Mouse (Mus musculus): ENCODE results near the gene Opa1. TPM values are rescaled to one million over a fixed set of nuclear protein-coding genes. Genes with fewer than 3 reads are reported as not detected.

Opa1 gene
- polyA plus RNA-seq, 1 experiment from 2014 or later, result 39.3 TPM

DNA sequence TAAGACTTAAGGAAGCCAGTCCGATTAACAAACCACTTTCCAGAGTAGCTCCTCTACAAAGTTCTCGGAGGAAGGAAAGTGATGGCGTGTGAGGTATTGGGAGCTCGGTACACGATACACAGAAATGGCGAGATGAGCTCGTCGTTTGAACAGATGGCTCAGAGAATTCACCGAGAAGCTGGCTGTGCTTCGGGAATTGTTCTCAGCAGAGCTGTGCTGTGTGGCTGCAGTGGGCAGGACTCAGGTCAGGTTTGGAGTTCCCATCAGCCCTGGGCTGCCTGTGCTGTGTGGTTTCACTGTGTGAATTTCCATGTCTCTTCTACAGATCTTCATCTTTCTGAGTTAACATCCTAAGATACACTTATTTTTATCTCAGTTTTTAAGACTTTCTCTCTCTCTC lies 77.8 kb downstream of the Opa1 start:
- Histone ChIP-seq H3K27me3 (replicated peaks) (peaks cover 50% of the 10 kb centered on the region), H3K27ac (replicated peaks) (no peak overlapping the region), H3K4me2 (no peak overlapping the region), H3K9me3 (replicated peaks) (no peaks in the 10 kb centered on the region), H3K36me3 (peaks cover 5% of the 10 kb centered on the region; the same call in 1 of the 2 replicates), H3K9ac (replicated peaks) (no peak overlapping the region), H3K4me3 (replicated peaks) (no peak overlapping the region), H3K4me1 (peaks cover 21% of the 10 kb centered on the region)
- WGBS, result 33% methylated on average over 10 of the region's 10 CpGs
- ATAC-seq (ENCODE audit: low FRiP score), result no peak

DNA sequence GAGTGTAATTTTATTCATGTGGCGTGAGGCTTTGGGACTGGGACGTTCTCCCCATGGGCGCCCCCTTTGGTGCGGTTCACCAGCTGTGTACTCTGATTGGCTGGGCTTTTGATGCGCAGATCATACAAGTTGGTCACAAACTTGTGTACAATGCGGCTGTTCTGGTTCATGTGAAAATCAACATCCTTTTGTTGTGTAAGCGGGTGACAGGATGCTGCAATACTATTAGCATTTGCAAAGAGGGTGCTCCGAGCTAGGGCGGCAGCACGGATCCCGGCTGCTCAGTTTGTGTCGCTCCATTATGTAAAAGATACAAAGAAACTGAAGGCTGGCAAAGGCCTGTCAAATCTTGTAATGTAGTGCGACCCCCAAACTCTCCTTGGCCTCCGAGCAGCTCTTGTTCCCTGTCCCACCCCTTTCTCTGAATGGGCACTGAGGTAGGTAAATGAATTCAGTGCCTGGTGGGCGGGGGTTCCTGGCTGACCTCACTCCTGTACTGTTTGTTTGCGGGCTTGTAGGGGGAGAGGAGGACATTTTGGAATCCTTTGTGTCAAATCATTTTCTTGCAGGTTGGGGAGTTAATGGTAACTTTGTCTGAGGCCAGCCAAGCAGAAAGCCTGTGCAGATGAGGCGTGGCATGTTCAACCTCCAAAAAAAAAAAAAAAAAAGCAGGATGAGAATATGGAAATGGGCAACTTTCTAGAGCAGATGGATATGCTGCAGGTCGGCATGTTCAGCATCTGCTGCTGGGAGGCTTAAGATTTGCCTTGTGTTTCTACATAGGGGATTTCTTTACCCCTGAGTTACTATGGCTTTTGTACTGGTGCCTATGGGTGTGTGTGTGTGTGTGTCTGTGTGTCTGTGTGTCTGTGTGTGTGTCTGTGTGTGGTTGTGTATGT lies 78.8 kb downstream of the Opa1 start:
- peak; percentile 60 for ATAC-seq (ENCODE audit: low FRiP score)
- no peak overlapping the region for H3K9ac ChIP-seq (replicated peaks)
- no peaks in the 10 kb centered on the region for H3K9me3 ChIP-seq (replicated peaks)
- H3K4me3 ChIP-seq (replicated peaks), result peak overlapping the region; percentile 10
- 4% methylated on average over 18 of the region's 18 CpGs for WGBS
- no peak overlapping the region for H3K27ac ChIP-seq (replicated peaks)
- peaks cover 21% of the 10 kb centered on the region for H3K4me1 ChIP-seq
- H3K36me3 ChIP-seq, result no peaks in the 10 kb centered on the region
- H3K4me2 ChIP-seq, result peak overlapping the region; percentile 47
- H3K27me3 ChIP-seq (replicated peaks), result peaks cover 59% of the 10 kb centered on the region

DNA sequence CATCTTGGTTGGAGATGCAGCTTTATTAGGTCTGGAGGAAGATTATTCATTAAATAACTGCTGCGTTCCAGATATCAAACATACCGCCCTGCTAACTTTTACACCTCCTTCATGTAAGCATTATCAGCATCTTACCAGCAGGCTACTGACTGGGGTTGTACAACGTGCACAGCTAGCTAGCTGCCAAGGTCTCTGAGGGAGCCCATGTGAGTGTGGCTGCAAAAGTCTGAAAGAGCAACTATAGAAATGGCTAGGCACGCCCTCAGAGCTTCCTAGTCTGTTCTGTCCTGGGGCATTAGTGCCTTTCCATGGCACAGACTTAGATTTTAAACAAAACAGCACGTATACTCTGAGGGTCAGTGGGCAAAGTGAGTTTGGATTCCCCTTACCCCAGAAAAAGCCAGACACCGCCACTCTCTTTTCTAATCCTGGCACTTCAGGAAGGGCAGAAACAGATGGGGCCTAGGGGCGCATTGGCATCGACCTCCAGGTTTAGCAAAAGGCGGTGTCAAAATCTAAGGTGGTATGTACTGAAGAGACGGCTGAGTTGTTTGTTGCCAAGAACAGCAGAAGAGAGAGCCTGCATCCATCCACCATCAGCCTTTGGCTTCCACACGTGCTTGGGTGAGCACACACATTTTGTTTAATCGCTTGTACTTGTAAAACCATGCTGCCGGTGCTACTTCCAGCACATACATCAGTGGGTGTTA lies 80.1 kb downstream of the Opa1 start:
- Histone ChIP-seq H3K9ac (replicated peaks) (no peak overlapping the region), H3K4me3 (replicated peaks) (no peak overlapping the region), H3K36me3 (no peaks in the 10 kb centered on the region), H3K9me3 (replicated peaks) (no peaks in the 10 kb centered on the region), H3K4me1 (peaks cover 21% of the 10 kb centered on the region), H3K27me3 (replicated peaks) (peaks cover 66% of the 10 kb centered on the region), H3K4me2 (no peak overlapping the region), H3K27ac (replicated peaks) (no peak overlapping the region)
- WGBS, result 78% methylated on average over 13 of the region's 13 CpGs
- ATAC-seq (ENCODE audit: low FRiP score), result no peak

- 87% methylated on average over 6 of the region's 6 CpGs for WGBS
- Histone ChIP-seq H3K4me1 (peaks cover 15% of the 10 kb centered on the region), H3K27me3 (replicated peaks) (peaks cover 70% of the 10 kb centered on the region), H3K4me2 (no peak overlapping the region), H3K4me3 (replicated peaks) (no peak overlapping the region), H3K9ac (replicated peaks) (no peak overlapping the region), H3K27ac (replicated peaks) (no peak overlapping the region), H3K9me3 (replicated peaks) (no peaks in the 10 kb centered on the region), H3K36me3 (no peaks in the 10 kb centered on the region)
- no peak for ATAC-seq (ENCODE audit: low FRiP score)
Measured at GRCm38 (mm10) chr16:29663042-29663758, 84.1 kb downstream of the Opa1 start.

DNA sequence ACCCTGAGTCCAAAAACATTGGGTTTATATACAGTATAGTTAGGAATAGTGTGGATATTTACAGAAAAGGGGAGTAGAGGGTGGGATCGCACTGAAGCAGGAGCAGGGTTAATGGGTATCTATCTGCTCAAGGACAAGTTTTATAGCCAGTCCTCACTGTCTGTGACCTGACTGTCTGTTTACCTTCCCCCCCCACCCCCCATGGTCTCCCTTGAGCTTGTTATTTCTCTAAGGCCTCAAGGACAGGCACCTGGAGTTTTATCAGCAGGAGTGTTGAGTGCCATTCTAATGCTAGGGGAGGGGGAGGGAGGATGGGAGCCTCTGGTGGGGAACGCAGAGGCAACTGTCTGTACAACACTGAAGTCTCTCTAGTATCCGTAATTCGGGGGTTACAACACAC lies 85.3 kb downstream of the Opa1 start:
- Histone ChIP-seq H3K4me2 (no peak overlapping the region), H3K4me1 (peaks cover 7% of the 10 kb centered on the region; the same call in 1 of the 2 replicates), H3K9me3 (replicated peaks) (no peaks in the 10 kb centered on the region), H3K4me3 (replicated peaks) (no peak overlapping the region), H3K36me3 (no peaks in the 10 kb centered on the region), H3K27ac (replicated peaks) (no peak overlapping the region), H3K9ac (replicated peaks) (no peak overlapping the region), H3K27me3 (replicated peaks) (peaks cover 65% of the 10 kb centered on the region)
- 45% methylated on average over 4 of the region's 4 CpGs for WGBS
- no peak for ATAC-seq (ENCODE audit: low FRiP score)

DNA sequence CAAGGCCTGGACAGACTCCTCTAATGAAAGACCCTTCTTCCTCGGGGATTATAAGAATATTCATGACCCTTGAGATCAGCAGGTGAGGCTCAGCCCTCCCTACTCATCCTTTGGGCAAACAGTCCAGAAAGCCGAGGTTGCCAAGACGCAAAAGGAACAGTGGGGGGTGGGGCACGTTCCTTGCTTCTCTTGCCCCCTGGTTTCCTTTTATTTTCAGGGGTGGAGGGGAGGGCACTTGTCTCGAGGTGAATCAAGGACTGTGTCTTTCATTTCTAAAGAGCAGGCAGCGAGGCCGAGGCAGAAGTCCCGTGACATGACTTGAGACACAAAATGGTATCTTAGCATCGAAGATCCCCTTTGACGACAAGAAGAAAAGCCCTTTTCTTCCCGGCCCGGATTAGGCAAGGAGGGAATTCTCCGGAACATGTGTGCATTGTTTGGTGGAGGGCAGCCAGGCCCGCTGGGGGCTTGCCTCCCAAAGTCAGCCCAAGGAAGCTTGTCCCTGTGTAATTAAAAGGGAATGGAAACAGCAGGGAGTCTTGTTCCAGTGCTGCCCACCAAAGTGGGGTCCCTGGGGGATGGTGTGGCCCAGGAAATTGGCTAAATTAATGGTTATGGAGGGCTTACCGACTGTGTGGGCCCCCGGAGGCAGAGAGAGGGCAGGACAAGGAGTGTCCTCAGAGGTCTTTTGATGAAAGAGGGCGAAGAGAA lies 88.0 kb downstream of the Opa1 start:
- Histone ChIP-seq H3K4me3 (replicated peaks) (no peak overlapping the region), H3K9me3 (replicated peaks) (no peaks in the 10 kb centered on the region), H3K4me2 (0 out of 2 replicates have a peak overlapping the region, but pooled peaks have one; percentile 1), H3K27me3 (replicated peaks) (peaks cover 51% of the 10 kb centered on the region), H3K36me3 (no peaks in the 10 kb centered on the region), H3K27ac (replicated peaks) (no peak overlapping the region), H3K9ac (replicated peaks) (no peak overlapping the region), H3K4me1 (peaks cover 7% of the 10 kb centered on the region; the same call in 1 of the 2 replicates)
- 12% methylated on average over 17 of the region's 17 CpGs for WGBS
- no peak for ATAC-seq (ENCODE audit: low FRiP score)

GRCm38 (mm10) chr16:29667702-29668061 lies 88.5 kb downstream of the Opa1 start:
- H3K4me1 ChIP-seq, result peaks cover 7% of the 10 kb centered on the region; the same call in 1 of the 2 replicates
- WGBS, result 11% methylated on average over 5 of the region's 5 CpGs
- no peak overlapping the region for H3K27ac ChIP-seq (replicated peaks)
- no peaks in the 10 kb centered on the region for H3K36me3 ChIP-seq
- no peak overlapping the region for H3K9ac ChIP-seq (replicated peaks)
- no peak for ATAC-seq (ENCODE audit: low FRiP score)
- peaks cover 46% of the 10 kb centered on the region for H3K27me3 ChIP-seq (replicated peaks)
- no peak overlapping the region for H3K4me3 ChIP-seq (replicated peaks)
- no peaks in the 10 kb centered on the region for H3K9me3 ChIP-seq (replicated peaks)
- no peak overlapping the region for H3K4me2 ChIP-seq

GRCm38 (mm10) chr16:29668451-29668850 lies 89.3 kb downstream of the Opa1 start:
- Histone ChIP-seq H3K36me3 (no peaks in the 10 kb centered on the region), H3K4me3 (replicated peaks) (no peak overlapping the region), H3K27me3 (replicated peaks) (peaks cover 38% of the 10 kb centered on the region), H3K9me3 (replicated peaks) (no peaks in the 10 kb centered on the region), H3K9ac (replicated peaks) (no peak overlapping the region), H3K27ac (replicated peaks) (no peak overlapping the region), H3K4me2 (no peak overlapping the region), H3K4me1 (peaks cover 7% of the 10 kb centered on the region; the same call in 1 of the 2 replicates)
- ATAC-seq (ENCODE audit: low FRiP score), result no peak
- WGBS, result 70% methylated on average over 12 of the region's 12 CpGs

DNA sequence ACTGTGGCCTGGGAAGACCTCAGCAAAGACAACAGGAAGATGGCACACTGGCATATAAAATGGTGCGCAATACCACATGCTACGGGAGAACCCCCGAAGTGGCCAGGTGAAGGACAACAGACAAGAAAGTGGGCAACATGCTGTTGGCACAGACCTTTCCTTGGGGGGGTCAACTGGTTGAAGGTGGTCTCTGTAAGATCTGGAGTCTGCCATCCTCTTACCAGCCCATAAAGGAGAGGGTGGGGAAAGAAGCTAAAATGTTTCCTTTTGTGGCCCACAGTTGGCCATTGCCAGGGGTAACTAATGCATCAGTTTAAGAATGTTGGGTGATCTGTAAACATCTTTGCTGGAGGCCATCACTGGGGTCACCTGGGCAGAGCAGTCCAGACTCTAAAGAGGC lies 91.7 kb downstream of the Opa1 start:
- Histone ChIP-seq H3K27me3 (replicated peaks) (peaks cover 22% of the 10 kb centered on the region), H3K9me3 (replicated peaks) (no peaks in the 10 kb centered on the region)
- no peak for ATAC-seq (ENCODE audit: low FRiP score)

GRCm38 (mm10) chr16:29673230-29673629 lies 94.1 kb downstream of the Opa1 start:
- no peaks in the 10 kb centered on the region for H3K4me1 ChIP-seq
- no peak overlapping the region for H3K27ac ChIP-seq (replicated peaks)
- H3K9me3 ChIP-seq (replicated peaks), result no peaks in the 10 kb centered on the region
- ATAC-seq (ENCODE audit: low FRiP score), result no peak
- no peaks in the 10 kb centered on the region for H3K36me3 ChIP-seq
- no peak overlapping the region for H3K9ac ChIP-seq (replicated peaks)
- no peak overlapping the region for H3K4me2 ChIP-seq
- peaks cover 17% of the 10 kb centered on the region for H3K27me3 ChIP-seq (replicated peaks)
- no peak overlapping the region for H3K4me3 ChIP-seq (replicated peaks)
- WGBS, result 97% methylated on average over 3 of the region's 3 CpGs

More for the DNA sequence above, 91.7 kb downstream of the Opa1 start:
- H3K4me2 ChIP-seq, result no peak overlapping the region
- H3K4me1 ChIP-seq, result peaks cover 7% of the 10 kb centered on the region; the same call in 1 of the 2 replicates
- H3K9ac ChIP-seq (replicated peaks), result no peak overlapping the region
- WGBS, result 99% methylated on average over 3 of the region's 3 CpGs
- no peaks in the 10 kb centered on the region for H3K36me3 ChIP-seq
- no peak overlapping the region for H3K4me3 ChIP-seq (replicated peaks)
- H3K27ac ChIP-seq (replicated peaks), result no peak overlapping the region

DNA sequence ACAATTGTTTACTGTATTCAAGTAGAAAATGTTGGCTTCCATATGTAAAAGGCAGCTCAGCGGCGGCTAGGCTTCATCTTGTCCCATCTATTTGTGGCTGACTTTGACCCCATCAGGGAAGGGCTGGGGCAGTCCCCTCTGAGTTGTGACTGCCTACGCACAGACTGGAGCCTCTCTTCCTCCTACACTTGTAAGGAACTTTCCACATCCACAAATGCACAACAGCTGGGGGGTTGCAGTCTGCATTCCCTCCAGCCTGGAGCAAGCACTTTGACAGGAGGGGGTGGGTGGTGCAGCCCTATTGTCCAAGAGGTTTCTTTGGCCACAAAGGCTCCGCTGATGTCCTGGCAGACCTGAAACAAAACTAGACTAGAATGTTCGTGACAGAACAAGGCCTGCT lies 100.5 kb downstream of the Opa1 start:
- 67% methylated on average over 5 of the region's 5 CpGs for WGBS
- Histone ChIP-seq H3K9me3 (replicated peaks) (no peaks in the 10 kb centered on the region), H3K4me3 (replicated peaks) (no peak overlapping the region), H3K27ac (replicated peaks) (no peak overlapping the region), H3K4me1 (peaks cover 15% of the 10 kb centered on the region), H3K9ac (replicated peaks) (no peak overlapping the region), H3K4me2 (no peak overlapping the region), H3K27me3 (replicated peaks) (no peaks in the 10 kb centered on the region; the same call in 1 of the 2 replicates), H3K36me3 (no peaks in the 10 kb centered on the region)
- no peak for ATAC-seq (ENCODE audit: low FRiP score)

Measured in neural tube, embryonic 15.5 days (tissue).